Mouse (Mus musculus) lung, postnatal 25 days (tissue): ENCODE measurements around the gene Tmem267.
A peak's percentile ranks its signal among the peaks of the same experiment; 100 is the strongest.
"Not testable (repeated sequence)": the region's sequence is repeated elsewhere in the genome, so short reads cannot be mapped to it uniquely, and the experiment has no call there.

Source experiments
- DNase-seq: peaks from one replicate; pipeline ENCODE4 v3.0.0; 2022; ENCODE audit warnings: low spot score

Gene Tmem267

DNA sequence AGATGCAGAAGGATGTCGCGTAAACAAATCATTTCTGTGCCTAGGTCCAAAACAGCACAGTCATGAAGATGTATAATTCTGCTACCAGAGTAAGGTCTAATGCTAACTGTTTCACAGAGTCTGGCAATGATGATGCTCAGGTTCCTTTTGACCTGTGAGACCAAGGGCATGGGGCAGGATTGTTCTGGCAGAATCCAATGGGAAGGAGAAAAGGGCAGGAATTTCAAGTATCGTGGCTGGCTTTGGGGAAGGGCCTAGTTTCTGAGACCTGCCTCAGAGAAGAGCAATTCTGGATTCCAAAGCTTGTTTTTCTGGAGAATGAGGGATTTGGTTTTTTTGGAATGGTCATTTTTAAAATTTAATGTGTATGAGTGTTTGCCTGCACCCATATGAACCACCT, 131.0 kb downstream of the Tmem267 start:
- no peak for DNase-seq

DNA sequence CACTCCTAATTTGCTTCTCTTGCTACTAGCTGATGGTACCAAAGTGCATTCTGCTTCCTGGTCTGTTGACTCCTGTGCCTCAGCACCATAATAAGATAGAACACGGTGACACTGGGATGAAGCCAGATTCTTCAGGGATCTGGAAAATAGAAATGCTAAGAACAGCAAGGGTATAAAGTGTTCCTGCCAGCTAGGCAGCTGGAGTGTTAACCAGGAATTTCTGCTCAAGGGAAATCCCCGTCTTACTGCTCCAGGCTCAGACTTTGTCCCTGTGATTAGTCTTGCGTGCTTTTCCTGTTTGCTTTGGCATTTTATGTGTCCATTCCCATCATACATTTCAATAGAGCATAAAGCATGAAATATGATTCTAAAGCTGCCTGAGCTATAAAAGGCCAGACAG, 131.9 kb downstream of the Tmem267 start:
- no peak for DNase-seq

DNA sequence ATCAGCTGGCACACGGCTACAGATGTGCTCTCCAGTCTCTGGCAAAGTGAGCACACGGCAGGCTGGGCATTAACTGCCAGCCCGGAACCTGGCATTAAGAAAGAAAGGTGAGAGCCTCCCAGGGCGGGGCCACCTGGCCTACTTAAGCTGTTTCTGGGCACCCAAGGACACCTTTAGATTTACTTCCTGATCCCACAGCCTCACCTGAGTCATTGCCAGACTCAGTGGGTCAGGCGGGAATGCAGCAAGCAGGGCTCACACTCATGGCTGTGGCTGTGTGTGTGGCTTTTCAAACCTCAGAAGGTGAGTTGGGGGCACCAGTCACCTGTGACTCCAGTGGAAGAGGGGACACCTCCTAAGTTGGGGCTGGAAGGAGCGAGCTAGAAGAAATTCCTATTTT, 135.8 kb downstream of the Tmem267 start, which contains the start of gene Ccl28:
Gene Ccl28 (plus strand): TSS at position 186 of the 400 bp plus-strand sequence.
- no peak for DNase-seq

DNA sequence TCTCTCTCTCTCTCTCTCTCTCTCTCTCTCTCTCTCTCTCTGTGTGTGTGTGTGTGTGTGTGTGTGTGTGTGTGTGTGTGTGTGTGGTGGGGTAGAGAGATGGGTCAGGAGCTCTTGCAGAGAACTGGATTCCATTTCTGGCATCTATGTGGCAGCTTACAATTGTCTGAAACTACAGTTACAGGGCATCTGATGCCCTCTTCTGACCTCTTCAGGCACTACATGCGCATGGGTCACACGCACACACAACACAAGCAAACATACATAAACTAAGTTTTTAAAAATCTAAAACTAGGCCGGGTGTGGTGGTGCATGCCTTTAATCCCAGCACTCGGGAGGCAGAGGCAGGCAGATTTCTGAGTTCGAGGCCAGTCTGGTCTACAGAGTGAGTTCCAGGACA, 138.1 kb downstream of the Tmem267 start:
- not testable (repeated sequence) for DNase-seq

DNA sequence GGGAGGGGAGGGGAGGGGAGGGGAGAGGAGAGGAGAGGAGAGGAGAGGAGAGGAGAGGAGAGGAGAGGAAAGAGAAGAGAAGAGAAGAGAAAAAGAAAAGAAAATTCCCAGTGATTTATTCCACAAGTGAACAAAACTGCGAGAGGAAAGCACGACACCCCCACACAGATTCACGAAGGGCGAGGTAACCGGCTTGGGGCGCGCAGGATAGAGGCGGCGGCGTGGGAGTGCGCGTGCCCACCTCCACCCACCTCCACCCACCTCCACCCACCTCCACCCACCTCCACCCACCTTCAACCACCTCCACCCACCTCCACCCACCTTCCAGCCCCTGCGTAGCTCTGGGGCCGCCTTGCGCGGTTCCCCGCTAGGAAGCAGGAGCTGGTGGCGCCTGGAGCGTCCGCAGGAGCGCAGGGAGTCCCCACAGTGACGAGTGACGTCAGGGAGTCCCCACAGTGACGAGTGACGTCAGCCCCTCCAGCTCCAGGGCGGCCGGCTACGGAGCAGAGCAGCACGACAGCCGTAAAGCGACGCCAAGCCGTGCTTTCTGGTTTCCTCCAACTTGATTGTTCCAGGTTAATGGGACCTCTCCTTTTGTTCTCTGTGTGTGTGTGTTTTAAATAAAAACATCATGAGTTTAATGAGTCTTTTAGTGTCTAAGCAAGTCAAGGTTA, 143.8 kb downstream of the Tmem267 start:
- DNase-seq, result peak; percentile 88

DNA sequence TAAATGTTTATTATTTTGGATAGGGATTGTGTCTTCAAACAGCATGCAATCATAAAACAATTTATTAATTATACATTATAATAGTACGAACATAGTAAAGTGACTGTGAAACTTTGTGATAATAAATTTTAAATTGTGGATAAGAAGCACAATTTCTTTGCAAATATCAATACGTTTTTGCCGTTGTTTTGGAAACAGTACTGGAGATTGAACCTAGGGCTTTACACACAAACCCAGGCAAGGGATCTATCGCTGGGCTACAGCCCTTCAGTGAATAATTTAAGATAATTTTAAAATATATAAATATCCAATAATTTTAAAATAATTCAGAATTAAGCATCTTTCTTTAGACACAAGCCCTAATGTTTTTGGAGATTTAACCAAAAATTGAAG, 144.3 kb downstream of the Tmem267 start:
- no peak for DNase-seq

DNA sequence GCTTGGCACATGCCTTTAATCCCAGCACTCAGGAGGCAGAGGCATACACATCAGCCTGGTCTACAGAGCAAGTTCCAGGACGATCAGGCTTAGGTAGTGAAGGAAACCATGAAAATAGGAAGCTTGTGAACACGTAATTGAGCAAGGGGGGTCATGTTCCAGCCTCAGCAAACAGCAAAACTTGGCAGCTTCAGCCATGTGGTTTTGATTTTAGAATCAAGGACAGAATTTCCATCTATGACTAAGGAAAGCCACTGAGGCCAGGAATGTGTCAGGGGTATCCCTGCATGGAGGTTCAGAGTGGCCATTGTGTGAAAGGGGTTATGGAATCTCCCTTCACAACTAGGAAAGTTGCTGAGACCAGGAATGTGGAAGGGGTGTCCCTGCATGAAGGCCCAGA, 147.7 kb downstream of the Tmem267 start:
- no peak for DNase-seq

DNA sequence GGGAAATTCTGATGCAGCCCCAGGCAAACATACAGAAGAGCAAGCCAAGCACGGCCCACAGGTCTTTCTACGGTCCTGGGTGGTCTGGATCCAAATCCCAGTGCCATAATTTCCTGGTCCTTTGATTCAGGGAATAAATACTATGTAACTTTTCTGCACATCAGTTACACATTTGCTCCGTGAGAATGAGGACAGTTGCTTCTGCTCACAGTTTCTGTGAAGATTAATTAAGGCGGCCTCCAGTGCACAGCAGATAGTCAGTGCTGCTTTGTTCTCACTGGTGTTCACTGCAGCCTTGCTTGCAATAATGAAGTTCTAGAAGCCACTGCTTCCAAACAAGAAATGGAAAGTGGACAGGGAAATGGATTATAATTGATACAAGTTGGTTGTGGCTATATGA, 150.0 kb downstream of the Tmem267 start:
- DNase-seq, result no peak

DNA sequence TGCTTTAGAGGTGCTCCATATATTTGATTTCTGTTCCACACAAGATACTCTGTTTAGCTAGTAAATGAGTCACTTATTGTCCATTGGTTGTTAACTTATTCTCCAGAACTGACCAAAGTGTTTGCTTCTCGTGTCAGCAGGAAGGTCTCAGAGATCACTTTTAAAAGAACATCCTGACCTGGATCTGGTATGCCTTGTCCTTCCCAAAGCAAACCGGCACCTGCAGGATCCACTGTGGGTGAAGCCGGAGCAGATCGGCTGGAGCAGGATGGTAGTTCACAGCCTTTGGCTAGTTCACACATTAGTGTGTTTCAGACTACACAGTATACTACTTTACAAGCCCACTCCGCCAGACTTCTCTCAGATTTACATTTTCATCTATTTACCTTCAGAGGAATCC, 150.6 kb downstream of the Tmem267 start:
- no peak for DNase-seq

DNA sequence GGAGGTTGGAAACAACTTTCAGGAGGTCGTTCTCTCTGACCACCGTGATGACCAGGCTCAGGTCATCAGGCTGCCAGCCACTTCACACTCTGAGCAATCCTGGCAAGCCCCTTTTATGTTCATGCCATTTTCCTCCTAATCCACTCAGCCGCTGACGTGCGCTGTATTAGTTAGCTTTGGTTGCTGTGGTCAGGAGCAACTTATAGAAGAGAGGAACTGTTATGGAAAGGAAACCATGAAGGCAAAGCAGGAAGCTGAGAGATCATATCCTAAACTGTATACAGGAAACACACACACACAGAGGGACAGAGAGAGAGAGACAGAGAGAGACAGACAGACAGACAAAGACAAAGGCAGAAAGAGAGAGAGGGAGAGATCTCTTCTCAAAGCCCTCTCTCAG, 151.5 kb downstream of the Tmem267 start:
- DNase-seq, result no peak

DNA sequence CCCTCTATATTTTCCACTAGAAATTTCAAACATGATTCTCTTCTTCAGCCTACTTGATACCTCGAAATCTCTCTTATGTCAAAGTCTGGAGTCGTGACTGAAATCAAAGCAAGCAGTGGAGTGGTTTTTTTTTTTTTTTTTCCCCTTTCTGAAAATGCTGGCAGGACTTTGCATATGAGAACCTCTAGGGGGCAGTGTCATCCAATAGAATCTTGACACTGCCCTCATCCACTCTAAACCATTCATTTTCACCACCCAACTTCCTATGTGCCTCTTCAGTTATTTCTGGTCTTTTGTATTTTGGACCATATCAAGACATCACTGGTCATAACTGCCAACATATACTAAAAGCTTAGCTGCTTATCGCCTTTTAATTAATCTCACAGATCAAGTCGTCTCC, 152.7 kb downstream of the Tmem267 start:
- peak; percentile 18 for DNase-seq

DNA sequence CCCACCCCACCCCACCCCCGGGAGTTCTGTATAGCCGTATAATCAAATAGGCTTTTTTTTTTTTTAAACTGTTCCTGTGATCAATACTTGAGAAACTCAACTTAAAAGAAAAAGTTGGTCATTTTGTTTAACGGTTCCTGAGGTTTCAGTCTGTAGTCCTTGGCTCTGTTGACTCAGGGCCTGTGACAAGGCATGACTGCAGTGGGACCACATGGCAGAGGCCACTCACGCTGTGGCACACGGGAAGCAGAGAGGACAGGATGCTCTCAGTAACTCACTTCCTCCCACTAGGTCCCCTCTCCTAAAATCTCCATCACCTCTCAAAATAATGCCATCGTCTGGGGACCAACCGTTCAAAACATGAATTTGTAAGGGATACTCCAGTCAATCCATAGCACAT, 153.3 kb downstream of the Tmem267 start:
- no peak for DNase-seq

DNA sequence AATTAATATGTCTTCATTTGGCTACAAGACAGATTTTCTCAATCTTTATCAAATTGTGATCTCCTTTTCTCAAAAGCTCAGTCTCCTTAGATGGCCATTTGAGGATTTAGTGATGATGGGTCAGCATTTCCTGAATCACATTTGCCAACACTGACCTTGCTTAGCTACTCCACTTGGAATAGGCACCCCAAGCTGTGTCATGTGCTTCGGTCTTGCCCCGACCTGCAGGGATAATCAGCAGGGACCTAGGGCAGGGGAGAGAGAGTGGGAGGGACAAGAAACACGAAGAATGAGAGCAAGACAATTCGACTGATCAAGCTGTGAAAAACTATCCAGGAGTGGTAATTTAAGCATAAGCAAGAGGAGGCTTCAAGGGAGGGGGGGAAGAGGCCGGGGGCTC, 156.9 kb downstream of the Tmem267 start:
- DNase-seq, result no peak

DNA sequence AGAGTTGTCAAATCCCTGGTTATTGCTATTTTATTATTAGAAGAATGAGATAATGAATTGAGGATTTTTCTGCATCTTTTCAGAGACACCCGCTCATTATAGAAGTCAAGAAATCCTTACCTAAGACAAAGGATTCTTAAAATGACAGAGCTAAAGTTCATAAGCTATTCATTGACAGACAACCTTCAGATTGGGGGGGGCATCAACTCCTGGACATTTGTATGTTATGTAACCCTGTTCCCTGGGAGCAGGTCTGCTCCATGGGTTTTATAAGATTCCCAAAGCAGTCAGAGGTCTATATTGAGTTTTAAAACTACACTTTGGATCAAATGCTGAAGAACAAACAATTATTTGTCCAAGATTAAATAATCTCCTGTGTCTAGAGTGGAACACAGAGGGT, 158.7 kb downstream of the Tmem267 start:
- DNase-seq, result no peak

DNA sequence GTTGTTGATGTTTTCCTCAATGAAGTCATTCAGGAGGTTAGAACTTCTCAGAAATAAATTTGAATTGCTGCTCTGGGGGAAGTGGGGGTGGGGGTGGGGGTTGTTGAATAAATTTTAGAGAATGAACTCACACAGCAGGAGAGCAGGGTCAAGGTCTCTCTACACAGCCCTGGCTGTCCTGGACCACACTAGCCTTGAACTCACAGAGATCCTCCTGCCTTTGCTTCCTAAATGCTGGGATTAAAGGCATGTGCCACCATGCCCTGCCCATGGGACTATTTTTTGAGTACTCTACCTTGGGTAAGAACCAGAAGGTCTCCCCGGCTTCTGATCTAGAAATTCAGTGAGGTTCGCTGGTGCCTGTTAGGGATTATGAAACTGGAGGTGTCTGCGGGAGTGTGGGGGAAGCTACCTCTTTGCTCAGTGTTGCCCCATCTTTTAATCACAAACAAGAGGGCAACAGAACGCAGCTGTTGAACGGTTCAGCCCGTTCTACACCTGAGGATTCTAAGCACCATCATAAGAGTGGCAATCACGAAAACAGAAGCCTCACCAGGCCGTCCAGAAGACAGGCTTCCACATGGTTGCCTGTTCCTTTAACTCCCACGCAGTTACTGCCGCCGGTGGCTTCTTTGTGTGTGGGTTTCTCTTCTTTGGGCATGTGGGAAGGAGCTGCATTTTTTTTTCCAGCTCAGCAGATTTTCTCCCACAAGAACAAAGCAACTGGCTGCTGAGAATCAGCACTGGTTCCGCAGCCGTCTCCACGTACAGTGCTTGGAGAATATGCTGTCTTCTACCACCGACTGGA, 161.3 kb downstream of the Tmem267 start:
- no peak for DNase-seq

DNA sequence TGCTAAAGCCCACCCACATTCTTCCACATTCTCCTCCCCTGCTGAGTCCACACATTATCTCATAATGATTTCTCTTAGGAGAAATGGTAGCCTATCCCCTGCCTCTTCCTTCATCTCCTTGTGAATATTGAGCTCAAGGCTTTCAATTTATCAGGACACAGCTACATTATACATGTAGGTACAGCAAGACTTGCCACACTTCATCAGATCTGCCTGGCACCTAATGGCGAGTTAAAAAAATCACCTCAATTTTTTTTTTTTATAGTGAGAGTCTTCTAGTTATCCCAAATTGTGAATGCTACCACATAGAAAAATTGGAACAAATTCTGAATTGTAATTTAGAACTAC, 161.8 kb downstream of the Tmem267 start:
- no peak for DNase-seq

DNA sequence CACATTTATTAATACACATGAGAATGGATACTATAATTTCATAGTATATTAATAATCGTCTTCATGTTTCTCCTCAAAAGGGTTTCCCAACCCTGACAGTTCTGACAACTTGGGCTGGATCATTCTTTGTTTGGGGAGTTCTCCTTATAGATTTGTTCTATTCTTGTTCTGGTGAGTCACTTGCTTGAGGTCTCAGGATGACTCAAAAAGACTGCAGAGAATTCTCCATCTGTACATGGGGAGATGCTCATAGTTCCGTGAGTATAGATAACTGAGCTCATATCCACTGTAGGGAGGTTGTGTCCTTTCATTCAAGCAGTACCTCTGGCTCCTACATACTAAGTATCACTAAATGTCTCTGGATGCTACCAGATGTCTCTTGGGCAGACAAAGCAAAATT, 166.9 kb downstream of the Tmem267 start:
- no peak for DNase-seq

DNA sequence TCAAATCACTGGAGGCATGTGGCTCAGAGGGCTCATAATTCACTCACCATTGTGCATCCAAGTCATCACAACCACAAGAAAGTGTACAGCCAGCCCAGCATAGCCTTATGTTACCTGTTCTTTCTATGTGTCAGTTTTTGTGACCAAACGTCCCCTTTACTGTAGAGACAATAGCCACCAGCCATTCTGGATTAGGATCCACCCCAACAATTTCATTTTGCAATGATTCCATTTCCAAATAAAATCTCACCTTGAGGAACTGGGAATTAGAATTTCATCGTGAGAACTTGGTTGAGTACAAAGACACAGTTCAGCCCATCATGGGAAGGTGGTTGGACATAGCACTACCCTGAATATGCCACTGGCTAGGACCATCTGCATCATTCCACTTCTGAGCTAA, 168.4 kb downstream of the Tmem267 start:
- no peak for DNase-seq

DNA sequence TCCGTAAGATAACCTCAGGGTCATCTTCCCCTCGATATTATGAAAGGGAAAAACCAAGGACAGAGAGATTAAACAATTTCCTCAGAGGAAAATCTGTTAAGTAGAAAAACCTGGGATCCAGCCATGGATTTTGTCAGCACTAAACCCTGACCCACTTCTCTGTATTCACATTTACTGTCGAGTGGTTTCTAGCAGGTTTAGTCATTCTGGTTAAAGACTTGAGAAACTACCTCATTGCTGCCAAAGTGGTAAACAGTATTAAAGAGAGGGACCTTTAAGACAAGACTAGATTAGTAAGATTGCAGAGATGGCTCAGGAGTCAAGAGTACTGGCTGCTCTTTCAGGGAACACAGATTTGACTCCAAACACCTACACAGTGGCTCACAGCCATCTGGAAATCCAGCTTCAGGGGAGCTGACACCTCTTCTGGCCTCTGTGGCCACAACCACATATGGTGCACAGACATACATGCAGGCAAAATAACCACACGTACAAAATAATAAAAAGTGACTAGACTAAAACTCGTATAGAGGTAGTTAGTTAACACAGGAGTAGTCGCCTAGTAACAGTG, 169.1 kb downstream of the Tmem267 start:
- DNase-seq, result no peak
